Mouse (Mus musculus) midbrain, embryonic 11.5 days (tissue): ENCODE results near the gene Pcdh7. TPM values are rescaled to one million over a fixed set of nuclear protein-coding genes. Genes with fewer than 3 reads are reported as not detected.
"Not testable (repeated sequence)": the region's sequence is repeated elsewhere in the genome, so short reads cannot be mapped to it uniquely, and the experiment has no call there.

Source experiments
- ATAC-seq: fragments of 200-750 bp; cut with Nextera tagmentation; 2 replicates; pipeline ENCODE4 v1.8.0; 2017; ENCODE audit warnings: moderate TSS enrichment, moderate library complexity; ENCODE audit not compliant: low FRiP score
- DNase-seq: peaks from one replicate; pipeline ENCODE4 v3.0.0; 2015; ENCODE audit warnings: low spot score; ENCODE audit errors: missing footprints
- H3K27ac ChIP-seq: fragments of 300-500 bp; sonication (generic); 2 replicates; pipeline ENCODE4 v1.5.1; 2014; ENCODE audit warnings: low read depth, low read length
- H3K27me3 ChIP-seq: fragments of 300-500 bp; sonication (generic); 2 replicates; pipeline ENCODE4 v1.6.1; 2014; ENCODE audit warnings: mild to moderate bottlenecking, low read length, moderate library complexity, mixed read lengths; ENCODE audit not compliant: control insufficient read depth, insufficient read depth
- H3K36me3 ChIP-seq: fragments of 300-500 bp; sonication (generic); 2 replicates; pipeline ENCODE4 v1.6.1; 2014; ENCODE audit warnings: mild to moderate bottlenecking, low read length, moderate library complexity, mixed read lengths; ENCODE audit not compliant: control insufficient read depth, insufficient read depth
- H3K4me1 ChIP-seq: fragments of 300-500 bp; sonication (generic); 2 replicates; pipeline ENCODE4 v1.6.1; 2014; ENCODE audit warnings: low read length; ENCODE audit not compliant: control insufficient read depth, insufficient read depth
- H3K4me2 ChIP-seq: fragments of 300-500 bp; sonication (generic); 2 replicates; pipeline ENCODE4 v1.6.1; 2014; ENCODE audit warnings: mild to moderate bottlenecking, moderate library complexity
- H3K4me3 ChIP-seq: fragments of 300-500 bp; sonication (generic); 2 replicates; pipeline ENCODE4 v1.5.1; 2014; ENCODE audit warnings: low read depth, low read length
- H3K9ac ChIP-seq: fragments of 300-500 bp; sonication (generic); 2 replicates; pipeline ENCODE4 v1.6.1; 2014; ENCODE audit warnings: low read length
- H3K9me3 ChIP-seq: fragments of 300-500 bp; sonication (generic); 2 replicates; pipeline ENCODE4 v1.6.1; 2016; ENCODE audit warnings: low read length; ENCODE audit not compliant: control insufficient read depth
- WGBS: fragments of 180-500 bp; shearing (Covaris S2); extraction: QIAGEN DNeasy Blood & Tissue Kit; methylation state at CpG from one replicate; pipeline ENCODE4 v1.1.7; 2014; 5-methylcytosine and 5-hydroxymethylcytosine counted together
- polyA plus RNA-seq: library from polyadenylated mRNA; unstranded; fragments of >200 nt; fragmentation: Nextera tagmentation; extraction: Ambion mirVana; gene quantifications from 2 replicates; pipeline ENCODE4 v1.2.1, GENCODE M21; 2014

Gene Pcdh7
- polyA plus RNA-seq, 1 experiment from 2014 or later: 6.8 TPM

GRCm38 (mm10) chr5:58172218-58172617 lies 454.5 kb downstream of the Pcdh7 start:
- ATAC-seq (no peak), DNase-seq (no peak)
- no peak overlapping the region for H3K27ac ChIP-seq
- no peak overlapping the region for H3K4me3 ChIP-seq
- no peaks in the 10 kb centered on the region for H3K9me3 ChIP-seq
- no peaks in the 10 kb centered on the region for H3K4me1 ChIP-seq
- no peak overlapping the region for H3K4me2 ChIP-seq
- H3K36me3 ChIP-seq: no peaks in the 10 kb centered on the region
- H3K9ac ChIP-seq: no peak overlapping the region
- no peaks in the 10 kb centered on the region for H3K27me3 ChIP-seq

GRCm38 (mm10) chr5:58174335-58174734 lies 456.6 kb downstream of the Pcdh7 start:
- H3K9ac ChIP-seq, H3K4me2 ChIP-seq, H3K36me3 ChIP-seq, H3K9me3 ChIP-seq, H3K4me3 ChIP-seq, H3K27me3 ChIP-seq, ATAC-seq, H3K27ac ChIP-seq, H3K4me1 ChIP-seq, DNase-seq: not testable (repeated sequence)

GRCm38 (mm10) chr5:58175532-58175931 lies 457.8 kb downstream of the Pcdh7 start:
- no peaks in the 10 kb centered on the region for H3K27me3 ChIP-seq
- ATAC-seq (no peak), DNase-seq (no peak)
- H3K4me3 ChIP-seq: no peak overlapping the region
- no peak overlapping the region for H3K27ac ChIP-seq
- H3K4me2 ChIP-seq: no peak overlapping the region
- no peak overlapping the region for H3K9ac ChIP-seq
- H3K36me3 ChIP-seq: no peaks in the 10 kb centered on the region
- 90% methylated on average over 3 of the region's 3 CpGs for WGBS
- no peaks in the 10 kb centered on the region for H3K4me1 ChIP-seq
- H3K9me3 ChIP-seq: no peaks in the 10 kb centered on the region
